Mouse (Mus musculus) cerebellum, adult (tissue): Measurements from ENCODE around the gene Sult1a1.
A peak's percentile ranks its signal among the peaks of the same experiment; 100 is the strongest.
"Not testable (repeated sequence)": the region's sequence is repeated elsewhere in the genome, so short reads cannot be mapped to it uniquely, and the experiment has no call there.

Source experiments
- ATAC-seq: cut with Nextera tagmentation; 2 replicates; pipeline ENCODE4 v1.9.2; 2017; ENCODE audit warnings: mild to moderate bottlenecking, moderate library complexity, mixed read lengths; ENCODE audit not compliant: insufficient number of reproducible peaks, low FRiP score, low TSS enrichment

The Sult1a1 gene

GRCm38 (mm10) chr7:126700063-126701015 lies 24.1 kb upstream of the Sult1a1 start:
- ATAC-seq = no peak

- no peak for ATAC-seq
These were observed 21.6 kb upstream of the Sult1a1 start for GRCm38 (mm10) chr7:126697838-126698237.

- no peak for ATAC-seq
These were observed 20.7 kb upstream of the Sult1a1 start for GRCm38 (mm10) chr7:126696886-126697285.

- no peak for ATAC-seq
These were observed 20.1 kb upstream of the Sult1a1 start for GRCm38 (mm10) chr7:126696303-126696702.

GRCm38 (mm10) chr7:126695631-126696207 lies 19.5 kb upstream of the Sult1a1 start, which contains the start of gene Slx1b:
TSS of gene Slx1b (minus strand) at chr7:126695784.
- ATAC-seq = peak; percentile 89

GRCm38 (mm10) chr7:126695210-126695611 lies 19.0 kb upstream of the Sult1a1 start, which contains the start of gene Bola2:
TSS of gene Bola2 (plus strand) at chr7:126695401.
- ATAC-seq = peak; percentile 22; the same call in 1 of the 2 replicates

GRCm38 (mm10) chr7:126694441-126695051 lies 18.3 kb upstream of the Sult1a1 start:
- ATAC-seq = no peak

GRCm38 (mm10) chr7:126693781-126694180 lies 17.5 kb upstream of the Sult1a1 start:
- ATAC-seq = no peak

- ATAC-seq = no peak
These were observed 17.0 kb upstream of the Sult1a1 start for GRCm38 (mm10) chr7:126693256-126693655.

- no peak for ATAC-seq
These were observed 16.2 kb upstream of the Sult1a1 start for GRCm38 (mm10) chr7:126692426-126692825.

GRCm38 (mm10) chr7:126691676-126692075 lies 15.4 kb upstream of the Sult1a1 start:
- ATAC-seq = no peak

- ATAC-seq = no peak
These were observed 14.5 kb upstream of the Sult1a1 start for GRCm38 (mm10) chr7:126690737-126691136.

- no peak for ATAC-seq
These were observed 12.8 kb upstream of the Sult1a1 start for GRCm38 (mm10) chr7:126689021-126689420.

- ATAC-seq = not testable (repeated sequence)
These were observed 11.9 kb upstream of the Sult1a1 start for GRCm38 (mm10) chr7:126688156-126688555.

GRCm38 (mm10) chr7:126681221-126681620 lies 5.0 kb upstream of the Sult1a1 start:
- no peak for ATAC-seq

- ATAC-seq = no peak
These were observed 3.5 kb upstream of the Sult1a1 start for GRCm38 (mm10) chr7:126679683-126680082.

GRCm38 (mm10) chr7:126678545-126679341 lies 2.5 kb upstream of the Sult1a1 start:
- no peak for ATAC-seq

- ATAC-seq = no peak
These were observed 494 bp upstream of the Sult1a1 start for GRCm38 (mm10) chr7:126676631-126677220.

GRCm38 (mm10) chr7:126675104-126675503 lies 1.1 kb downstream of the Sult1a1 start:
- ATAC-seq = no peak

- ATAC-seq = no peak
These were observed 4.1 kb downstream of the Sult1a1 start for GRCm38 (mm10) chr7:126672111-126672510.
